8 mouse cellular contexts compared by ENCODE assay signal in the genomic region with DNA sequence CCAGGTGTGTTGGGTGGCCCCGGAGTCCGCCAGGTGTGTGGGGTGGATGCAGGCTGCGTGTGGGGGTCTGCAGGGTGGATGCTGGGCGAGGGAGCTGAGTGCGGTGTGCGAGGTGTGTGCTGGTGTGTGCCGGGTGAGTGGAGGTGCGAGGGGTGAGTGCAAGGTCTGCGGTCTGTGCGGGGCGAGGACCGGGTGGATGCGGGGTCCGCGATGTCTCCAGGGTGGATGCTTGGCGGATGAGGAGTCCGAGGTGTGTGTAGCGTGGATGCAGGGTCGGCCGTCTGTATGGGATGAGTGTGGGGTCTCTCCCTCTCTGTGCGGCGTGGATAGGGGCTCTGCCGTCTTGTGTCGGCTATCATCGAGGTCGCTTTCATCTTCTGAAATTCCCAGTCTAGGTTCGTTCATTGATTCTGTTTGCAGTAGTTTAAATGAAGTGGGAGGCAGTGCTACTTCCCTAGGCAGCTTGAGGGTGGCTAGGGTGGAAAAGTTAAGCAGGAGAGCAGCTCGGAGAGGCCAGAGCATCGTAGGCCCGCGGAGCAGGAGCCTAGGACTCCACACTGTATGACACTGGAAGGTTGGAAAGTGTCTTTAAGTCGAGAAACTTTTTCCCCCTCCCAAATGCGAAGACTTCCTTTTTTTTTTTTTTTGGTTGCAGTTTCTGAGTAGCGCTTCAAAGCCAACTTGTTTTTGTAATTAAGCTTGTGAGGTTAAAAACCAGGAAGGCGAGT. TPM values are rescaled to one million over a fixed set of nuclear protein-coding genes. Genes with fewer than 3 reads are reported as not detected.
A peak's percentile ranks its signal among the peaks of the same experiment; 100 is the strongest.
DNase-seq lines count a peak whose midpoint lies in the region; ATAC-seq and TF ChIP-seq lines count a peak whose summit lies in the region.

No protein-coding gene starts in this region.

- H3K27me3 ChIP-seq in erythroblast, embryonic 14.5 days (ENCODE audit: control insufficient read depth): peaks cover 35% of the 10 kb centered on the region
- no peaks in the 10 kb centered on the region for H3K27me3 ChIP-seq in forebrain, postnatal 0 days (ENCODE audit: insufficient read depth, low read length)
- H3K27me3 ChIP-seq in limb, embryonic 15.5 days: no peaks in the 10 kb centered on the region
- no peaks in the 10 kb centered on the region for H3K27me3 ChIP-seq in neural tube, embryonic 11.5 days (ENCODE audit: control insufficient read depth, insufficient read depth, low read length)

- H3K27ac ChIP-seq in forebrain, postnatal 0 days (ENCODE audit: low read depth, low read length): peak overlapping the region; percentile 89
- peak overlapping the region; percentile 86; the same call in 1 of the 2 replicates for H3K27ac ChIP-seq in limb, embryonic 15.5 days
- no peak overlapping the region for H3K27ac ChIP-seq in neural tube, embryonic 11.5 days (ENCODE audit: low read depth, low read length)

- no peak for TF ChIP-seq CTCF in forebrain, postnatal 0 days (IDR thresholded peaks at IDR 0.05; ENCODE audit: low read depth)

- peak overlapping the region; percentile 94 for H3K4me2 ChIP-seq in forebrain, postnatal 0 days (ENCODE audit: low read depth)
- H3K4me2 ChIP-seq in limb, embryonic 15.5 days: peak overlapping the region; percentile 94
- H3K4me2 ChIP-seq in neural tube, embryonic 11.5 days (ENCODE audit: low read depth): peak overlapping the region; percentile 89

- no peaks in the 10 kb centered on the region for H3K36me3 ChIP-seq in erythroblast, embryonic 14.5 days (ENCODE audit: control insufficient read depth)
- no peaks in the 10 kb centered on the region for H3K36me3 ChIP-seq in forebrain, postnatal 0 days (ENCODE audit: insufficient read depth)
- H3K36me3 ChIP-seq in limb, embryonic 15.5 days: no peaks in the 10 kb centered on the region
- H3K36me3 ChIP-seq in neural tube, embryonic 11.5 days (ENCODE audit: control insufficient read depth, insufficient read depth, low read length): no peaks in the 10 kb centered on the region

- H3K9ac ChIP-seq in forebrain, postnatal 0 days: peak overlapping the region; percentile 76
- peak overlapping the region; percentile 94 for H3K9ac ChIP-seq in limb, embryonic 15.5 days
- peak overlapping the region; percentile 94 for H3K9ac ChIP-seq in neural tube, embryonic 11.5 days (ENCODE audit: low read length)

- H3K4me1 ChIP-seq in erythroblast, embryonic 14.5 days (ENCODE audit: control insufficient read depth): peaks cover 20% of the 10 kb centered on the region
- 0 out of 2 replicates have a peak, but pooled peaks cover 5% of the 10 kb centered on the region for H3K4me1 ChIP-seq in forebrain, postnatal 0 days (ENCODE audit: insufficient read depth)
- peaks cover 20% of the 10 kb centered on the region for H3K4me1 ChIP-seq in limb, embryonic 15.5 days
- peaks cover 8% of the 10 kb centered on the region for H3K4me1 ChIP-seq in neural tube, embryonic 11.5 days (ENCODE audit: control insufficient read depth, insufficient read depth, low read length)

- 4% methylated on average over 35 of the region's 35 CpGs for WGBS in forebrain, postnatal 0 days
- 2% methylated on average over 34 of the region's 35 CpGs for WGBS in limb, embryonic 15.5 days
- WGBS in neural tube, embryonic 11.5 days: 4% methylated on average over 35 of the region's 35 CpGs

- peak overlapping the region; percentile 80 for H3K4me3 ChIP-seq in erythroblast, embryonic 14.5 days (replicated peaks)
- H3K4me3 ChIP-seq in forebrain, postnatal 0 days (ENCODE audit: low read depth, low read length): peak overlapping the region; percentile 88
- peak overlapping the region; percentile 96 for H3K4me3 ChIP-seq in limb, embryonic 15.5 days
- peak overlapping the region; percentile 94 for H3K4me3 ChIP-seq in neural tube, embryonic 11.5 days (ENCODE audit: low read depth, low read length)

- peak; percentile 45 for DNase-seq in thymus, adult 18-20 months
- no peak for DNase-seq in thymus, postnatal 0 days (ENCODE audit: low spot score)
- DNase-seq in forebrain, postnatal 0 days: no peak
- peak; percentile 26 for DNase-seq in neural tube, embryonic 11.5 days (ENCODE audit: low spot score)
- DNase-seq in urinary bladder, adult 18-20 months (ENCODE audit: low spot score in 2 of 2): no peak

- H3K9me3 ChIP-seq in erythroblast, embryonic 14.5 days (ENCODE audit: control insufficient read depth, low read length): peaks cover 15% of the 10 kb centered on the region
- no peaks in the 10 kb centered on the region for H3K9me3 ChIP-seq in forebrain, postnatal 0 days (ENCODE audit: low read length)
- H3K9me3 ChIP-seq in limb, embryonic 15.5 days: no peaks in the 10 kb centered on the region
- H3K9me3 ChIP-seq in neural tube, embryonic 11.5 days (ENCODE audit: control insufficient read depth, low read length): no peaks in the 10 kb centered on the region

- ATAC-seq in erythroblast, adult 5-6 weeks (replicated peaks; ENCODE audit: low FRiP score, poor library complexity, severe bottlenecking): no peak
- peak; percentile 26 for ATAC-seq in forebrain, postnatal 0 days
- peak; percentile 11; the same call in 1 of the 2 replicates for ATAC-seq in limb, embryonic 15.5 days (ENCODE audit: insufficient number of reproducible peaks, low FRiP score, low TSS enrichment, low read depth)
- 0 out of 2 replicates have a peak, but pooled peaks have one; percentile 24 for ATAC-seq in neural tube, embryonic 11.5 days (ENCODE audit: insufficient read depth, low FRiP score, low TSS enrichment)

RNA-seq across cellular contexts. Expression of gene Ncoa3, which starts 0.9 kb away (rescaled TPM):
- 0.09 and 0.12 TPM in 2 replicates for polyA plus RNA-seq in erythroblast, embryonic 14.5 days (2012)
- 9.2 and 13.4 TPM in 2 replicates for total RNA-seq in erythroblast, adult 5-6 weeks (2015; ENCODE audit: low replicate concordance)
- 10.4 and 12.7 TPM in 2 replicates for total RNA-seq in erythroblast, adult 5-6 weeks (2017; ENCODE audit: low replicate concordance)
- polyA plus RNA-seq in thymus, postnatal 0 days (2015; fragmentation: Nextera tagmentation; extraction: Ambion mirVana): 18.2 and 20.4 TPM in 2 replicates
- 19.8 and 24.1 TPM in 2 replicates for total RNA-seq in forebrain, postnatal 0 days (2014; rRNA removed)
- polyA plus RNA-seq in forebrain, postnatal 0 days (2015; fragmentation: Nextera tagmentation; extraction: Ambion mirVana): 6.6 and 9.8 TPM in 2 replicates
- 15.4 and 16.2 TPM in 2 replicates for polyA plus RNA-seq in limb, embryonic 15.5 days (2015; fragmentation: Nextera tagmentation; extraction: Ambion mirVana)
- polyA plus RNA-seq in neural tube, embryonic 11.5 days (2014; fragmentation: Nextera tagmentation; extraction: Ambion mirVana): 20.0 and 22.4 TPM in 2 replicates

Comparison
In these comparisons a context has a peak if more than half of its experiments do, and no peak if none do; other contexts are left out.
1. DNase-seq: peak in thymus, adult 18-20 months (2 of 2) and neural tube, embryonic 11.5 days (single experiment); none in thymus, postnatal 0 days (single experiment), forebrain, postnatal 0 days (single experiment) and urinary bladder, adult 18-20 months (0 of 2).
2. Peak in every context shown above with its lines, with median percentiles within 50 percentile points of each other: H3K4me3 ChIP-seq, H3K4me2 ChIP-seq and H3K9ac ChIP-seq.